9 mouse cellular contexts compared by ENCODE assay signal in genomic region chr11:81115666-81116065, GRCm38 (mm10).
DNase-seq lines count a peak whose midpoint lies in the region; ATAC-seq lines count a peak whose summit lies in the region.
"Had no signal": no experiment of that assay in that cellular context is flagged by ENCODE, and none has a peak within 500 bp of the region (broad histone marks: within the 10 kb centered on the region; RNA-seq: fewer than 3 reads in every experiment).

No protein-coding gene starts in this region.

- H3K4me3 ChIP-seq in forebrain, embryonic 10.5 days: no peak overlapping the region
- H3K4me3 ChIP-seq in forebrain, embryonic 13.5 days: no peak overlapping the region

- no peaks in the 10 kb centered on the region for H3K9me3 ChIP-seq in forebrain, embryonic 10.5 days
- no peaks in the 10 kb centered on the region for H3K9me3 ChIP-seq in forebrain, embryonic 13.5 days (replicated peaks)

- no peak overlapping the region for H3K9ac ChIP-seq in forebrain, embryonic 13.5 days

- no peak for ATAC-seq in forebrain, embryonic 13.5 days
- no peak for ATAC-seq in megakaryocyte-erythroid progenitor cell, adult 5-6 weeks (replicated peaks; ENCODE audit: low FRiP score, low TSS enrichment, poor library complexity, severe bottlenecking)
- no peak for ATAC-seq in erythroid progenitor cell, adult 5-6 weeks (replicated peaks; ENCODE audit: low FRiP score, poor library complexity, severe bottlenecking)

- no peaks in the 10 kb centered on the region for H3K27me3 ChIP-seq in forebrain, embryonic 10.5 days (ENCODE audit: poor library complexity, severe bottlenecking)
- H3K27me3 ChIP-seq in forebrain, embryonic 13.5 days: no peaks in the 10 kb centered on the region

- H3K27ac ChIP-seq in forebrain, embryonic 10.5 days: no peak overlapping the region
- H3K27ac ChIP-seq in forebrain, embryonic 13.5 days: no peak overlapping the region
- H3K27ac ChIP-seq: macrophage had no signal

- DNase-seq in forebrain, embryonic 10.5 days (ENCODE audit: extremely low spot score, low spot score): peak; percentile 61
- peak; percentile 49 for DNase-seq in ovary, postnatal 10 days (ENCODE audit: low spot score)
- DNase-seq in ovary, adult 18-20 months (ENCODE audit: low spot score): no peak
- DNase-seq in heart, postnatal 4 days: peak; percentile 78
- peak; percentile 87 for DNase-seq in mesoderm, embryonic 11.5 days (ENCODE audit: low read depth, low spot score)

- no peak overlapping the region for H3K4me2 ChIP-seq in forebrain, embryonic 13.5 days

- WGBS in forebrain, embryonic 10.5 days: 43% methylated on average over 9 of the region's 9 CpGs
- 45% methylated on average over 9 of the region's 9 CpGs for WGBS in forebrain, embryonic 13.5 days

- peaks cover 13% of the 10 kb centered on the region for H3K4me1 ChIP-seq in forebrain, embryonic 10.5 days
- H3K4me1 ChIP-seq in forebrain, embryonic 13.5 days: 0 out of 2 replicates have a peak, but pooled peaks cover 3% of the 10 kb centered on the region

- H3K36me3 ChIP-seq in forebrain, embryonic 10.5 days (replicated peaks): no peaks in the 10 kb centered on the region
- H3K36me3 ChIP-seq in forebrain, embryonic 13.5 days (ENCODE audit: poor library complexity, severe bottlenecking): no peaks in the 10 kb centered on the region
